Mouse (Mus musculus) ES-E14 (cell line): ENCODE measurements around the gene Aaas.

Experiments
- CHD2 ChIP-seq: IDR thresholded peaks from 2 replicates; pipeline ENCODE4 v1.6.1; 2014; ENCODE audit warnings: mild to moderate bottlenecking, low read depth, low read length, inconsistent platforms
- MAFK ChIP-seq: IDR thresholded peaks from 2 replicates; pipeline ENCODE4 v1.6.1; 2014; ENCODE audit warnings: mild to moderate bottlenecking, low read depth, low read length, inconsistent platforms; ENCODE audit not compliant: insufficient read depth
- ZNF384 ChIP-seq: IDR thresholded peaks from 2 replicates; pipeline ENCODE4 v1.6.1; 2012; ENCODE audit warnings: low read depth, low read length, inconsistent platforms

DNA sequence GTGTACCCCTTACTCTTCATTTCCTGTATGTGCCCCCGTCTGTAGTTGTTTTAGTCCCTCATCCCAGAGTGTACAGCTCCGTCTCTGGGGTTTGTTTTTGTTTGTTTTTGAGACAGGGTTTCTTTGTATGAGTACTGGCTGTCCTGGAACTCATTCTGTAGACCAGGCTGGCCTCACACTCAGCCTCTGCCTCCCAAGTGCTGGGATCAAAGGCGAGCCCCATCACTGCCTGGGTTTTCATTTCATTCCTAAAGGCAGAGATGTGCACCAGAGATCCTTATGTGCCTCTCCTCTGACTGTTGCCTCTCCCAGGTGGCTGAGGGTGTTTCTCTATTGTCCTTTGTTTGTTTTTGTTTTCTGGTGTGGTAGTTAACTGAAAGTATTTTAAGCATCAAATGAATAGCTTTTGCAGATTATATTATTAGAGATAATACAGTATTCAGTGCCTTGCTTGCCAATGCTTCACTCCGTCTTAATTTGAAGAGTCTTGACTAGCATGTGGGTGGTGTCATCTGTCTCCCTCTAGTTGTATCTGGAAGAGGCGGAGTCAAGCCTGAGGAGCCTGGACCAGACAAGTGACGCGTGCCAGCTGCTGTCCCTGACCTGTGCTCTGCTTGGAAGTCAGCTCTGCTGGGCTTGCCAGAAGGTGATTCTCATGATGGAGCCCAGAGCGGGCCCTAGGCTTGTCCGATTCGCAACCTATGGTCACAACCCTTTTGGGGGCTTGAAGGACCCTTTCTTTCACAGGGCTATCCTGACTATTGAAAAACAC lies 40.3 kb downstream of the Aaas start:
- TF ChIP-seq MAFK: no peak
- no peak for TF ChIP-seq ZNF384
- no peak for TF ChIP-seq CHD2
